Mouse (Mus musculus) liver, embryonic 14.5 days (tissue): Measurements from ENCODE around the gene Clta. TPM values are rescaled to one million over a fixed set of nuclear protein-coding genes. Genes with fewer than 3 reads are reported as not detected.

ENCODE experiments used
- ATAC-seq: fragments of 200-750 bp; cut with Nextera tagmentation; 2 replicates; pipeline ENCODE4 v1.8.0; 2017; ENCODE audit warnings: moderate number of reproducible peaks, mild to moderate bottlenecking, moderate library complexity; ENCODE audit not compliant: insufficient read depth
- DNase-seq, 3 experiments: peaks; one replicate each; pipeline ENCODE4 v3.0.0-alpha.2; 2012 to 2013; ENCODE audit warnings: low read depth in 3 of 3, low spot score in 3 of 3
- H3K27ac ChIP-seq: fragments of 300-500 bp; sonication (generic); 2 replicates; pipeline ENCODE4 v1.5.1; 2014; ENCODE audit warnings: moderate library complexity, mild to moderate bottlenecking, control low read depth, inconsistent platforms
- H3K27me3 ChIP-seq: fragments of 300-500 bp; sonication (generic); 2 replicates; pipeline ENCODE4 v1.6.1; 2014; ENCODE audit warnings: mild to moderate bottlenecking, low read length, moderate library complexity; ENCODE audit not compliant: control insufficient read depth, insufficient read depth
- H3K36me3 ChIP-seq: fragments of 300-500 bp; sonication (generic); replicated peaks from 2 replicates; pipeline ENCODE4 v1.6.1; 2014; ENCODE audit warnings: low read depth; ENCODE audit not compliant: control insufficient read depth, insufficient read depth
- H3K4me1 ChIP-seq, 2 experiments: fragments of 200-500 bp in 1 of 2; fragments of 300-500 bp in 1 of 2; sonication (generic) in 1 of 2; replicated peaks; 2 replicates each; pipeline ENCODE4 v1.6.1; 2012 to 2014; ENCODE audit warnings: antibody characterized with exemption in 1 of 2, inconsistent platforms in 1 of 2, low read length in 1 of 2; ENCODE audit not compliant: control insufficient read depth in 2 of 2, insufficient read depth in 2 of 2
- H3K4me2 ChIP-seq: fragments of 300-500 bp; sonication (generic); 2 replicates; pipeline ENCODE4 v1.6.1; 2014; ENCODE audit warnings: low read depth, mild to moderate bottlenecking, control low read depth, moderate library complexity
- H3K4me3 ChIP-seq, 2 experiments: fragments of 200-500 bp in 1 of 2; fragments of 300-500 bp in 1 of 2; sonication (generic) in 1 of 2; 2 replicates each; pipeline ENCODE4 v1.5.1; 2012 to 2014; ENCODE audit warnings: low read depth in 2 of 2, low read length in 2 of 2, mild to moderate bottlenecking in 2 of 2, control low read depth in 1 of 2, inconsistent platforms in 1 of 2, moderate library complexity in 1 of 2; ENCODE audit not compliant: insufficient read depth in 1 of 2
- H3K9ac ChIP-seq: fragments of 300-500 bp; sonication (generic); replicated peaks from 2 replicates; pipeline ENCODE4 v1.6.1; 2014; ENCODE audit warnings: mild to moderate bottlenecking, control low read depth, moderate library complexity
- H3K9me3 ChIP-seq: fragments of 300-500 bp; sonication (generic); 2 replicates; pipeline ENCODE4 v1.6.1; 2016; ENCODE audit warnings: low read length, mixed read lengths; ENCODE audit not compliant: control insufficient read depth
- CTCF ChIP-seq: IDR thresholded peaks from 2 replicates; pipeline ENCODE4 v1.5.1; 2016; ENCODE audit warnings: antibody characterized with exemption, low read depth, control low read depth
- EP300 ChIP-seq: IDR thresholded peaks from 2 replicates; pipeline ENCODE4 v1.6.1; 2016; ENCODE audit warnings: antibody characterized with exemption, low read depth
- WGBS: fragments of 180-500 bp; shearing (Covaris S2); extraction: QIAGEN DNeasy Blood & Tissue Kit; methylation state at CpG from one replicate; pipeline ENCODE4 v1.1.7; 2014; ENCODE audit not compliant: insufficient replicate concordance; 5-methylcytosine and 5-hydroxymethylcytosine counted together
- polyA plus RNA-seq, 2 experiments: library from polyadenylated mRNA; depleted of rRNA in 1 of 2; stranded (reverse) in 1 of 2; unstranded in 1 of 2; fragments of >200 nt; fragmentation: Nextera tagmentation in 1 of 2; extraction: Ambion mirVana in 1 of 2; gene quantifications; 2 replicates each; pipeline versions ENCODE4 v1.2.1 to v1.2.3; 2012 to 2014

Clta gene
- polyA plus RNA-seq, 2 experiments: 121 to 173 TPM

GRCm38 (mm10) chr4:43983181-43983580 lies 21.1 kb upstream of the Clta start, which contains the start of gene Ccin:
TSS of gene Ccin (plus strand) at chr4:43983483.
- TF ChIP-seq CTCF (no peak), EP300 (no peak)
- peak within 1 kb of the TSS; percentile 41 for H3K9ac ChIP-seq
- WGBS: 75% methylated on average over 11 of the region's 11 CpGs
- H3K4me2 ChIP-seq: peak within 1 kb of the TSS; percentile 67
- ATAC-seq (no peak), DNase-seq (no peak)
- H3K4me3 ChIP-seq: peak within 1 kb of the TSS; percentile 34 to 55
- no peak within 1 kb of the TSS for H3K27ac ChIP-seq
- peaks cover 0 to 3% of the 10 kb centered on the region in 2 experiments; a peak in 2 of 4 replicates for H3K4me1 ChIP-seq
- H3K36me3 ChIP-seq: no peaks in the 10 kb centered on the region
- H3K9me3 ChIP-seq: no peaks in the 10 kb centered on the region
- no peaks in the 10 kb centered on the region for H3K27me3 ChIP-seq

- no peak for TF ChIP-seq CTCF
- no peak for TF ChIP-seq EP300
- ATAC-seq (no peak), DNase-seq (no peak)
- H3K4me3 ChIP-seq: no peak overlapping the region
- H3K27ac ChIP-seq: no peak overlapping the region
- no peaks in the 10 kb centered on the region for H3K36me3 ChIP-seq
- no peak overlapping the region for H3K4me2 ChIP-seq
- H3K9ac ChIP-seq: no peak overlapping the region
- H3K27me3 ChIP-seq: no peaks in the 10 kb centered on the region
- no peaks in the 10 kb centered on the region for H3K9me3 ChIP-seq
- WGBS: 85% methylated on average over 22 of the region's 22 CpGs
- H3K4me1 ChIP-seq: peaks cover 0 to 3% of the 10 kb centered on the region in 2 experiments; a peak in 2 of 4 replicates
These were observed 20.5 kb upstream of the Clta start for GRCm38 (mm10) chr4:43983756-43984155.

- DNase-seq (no peak), ATAC-seq (no peak)
- Histone ChIP-seq H3K36me3 (no peaks in the 10 kb centered on the region), H3K4me1 (peaks cover 0 to 3% of the 10 kb centered on the region in 2 experiments; a peak in 2 of 4 replicates), H3K4me3 (no peak overlapping the region), H3K27ac (no peak overlapping the region), H3K9me3 (no peaks in the 10 kb centered on the region), H3K4me2 (no peak overlapping the region), H3K27me3 (no peaks in the 10 kb centered on the region), H3K9ac (no peak overlapping the region)
- TF ChIP-seq EP300 (no peak), CTCF (no peak)
- 78% methylated on average over 19 of the region's 19 CpGs for WGBS
These were observed 19.9 kb upstream of the Clta start for GRCm38 (mm10) chr4:43984326-43984725.

- H3K4me1 ChIP-seq: no peaks in the 10 kb centered on the region
- no peaks in the 10 kb centered on the region for H3K9me3 ChIP-seq
- H3K27me3 ChIP-seq: no peaks in the 10 kb centered on the region
- TF ChIP-seq EP300 (no peak), CTCF (no peak)
- no peak overlapping the region for H3K4me3 ChIP-seq
- no peak overlapping the region for H3K9ac ChIP-seq
- H3K27ac ChIP-seq: no peak overlapping the region
- H3K36me3 ChIP-seq: no peaks in the 10 kb centered on the region
- no peak for ATAC-seq
- no peak for DNase-seq
- 72% methylated on average over 3 of the region's 3 CpGs for WGBS
- H3K4me2 ChIP-seq: no peak overlapping the region
These were observed 15.3 kb upstream of the Clta start for GRCm38 (mm10) chr4:43988976-43989375.

GRCm38 (mm10) chr4:43993072-43993471 lies 11.2 kb upstream of the Clta start:
- 78% methylated on average over 11 of the region's 11 CpGs for WGBS
- H3K4me3 ChIP-seq: no peak overlapping the region
- TF ChIP-seq CTCF: no peak
- TF ChIP-seq EP300: no peak
- no peak overlapping the region for H3K9ac ChIP-seq
- DNase-seq (no peak), ATAC-seq (no peak)
- H3K4me1 ChIP-seq: no peaks in the 10 kb centered on the region
- H3K4me2 ChIP-seq: no peak overlapping the region
- no peaks in the 10 kb centered on the region for H3K9me3 ChIP-seq
- no peak overlapping the region for H3K27ac ChIP-seq
- no peaks in the 10 kb centered on the region for H3K27me3 ChIP-seq
- no peaks in the 10 kb centered on the region for H3K36me3 ChIP-seq
